Mouse (Mus musculus): Measurements from ENCODE around the gene Pkp4.

- TF ChIP-seq CTCF (IDR thresholded peaks at IDR 0.05) (no peak), EP300 (IDR thresholded peaks at IDR 0.05) (no peak)
These were observed 44.4 kb downstream of the Pkp4 start for GRCm38 (mm10) chr2:59205092-59205491.
